Mouse (Mus musculus) liver, embryonic 14.5 days (tissue): ENCODE results near the gene Rabif.

ENCODE experiments used
- CTCF ChIP-seq: IDR thresholded peaks from 2 replicates; pipeline ENCODE4 v1.5.1; 2016; ENCODE audit warnings: antibody characterized with exemption, low read depth, control low read depth
- EP300 ChIP-seq: IDR thresholded peaks from 2 replicates; pipeline ENCODE4 v1.6.1; 2016; ENCODE audit warnings: antibody characterized with exemption, low read depth

- no peak for TF ChIP-seq EP300
- TF ChIP-seq CTCF = no peak
Measured at GRCm38 (mm10) chr1:134556671-134557218, 62.3 kb downstream of the Rabif start.
